Mouse (Mus musculus): ENCODE measurements around the gene Scgb3a1. TPM values are rescaled to one million over a fixed set of nuclear protein-coding genes. Genes with fewer than 3 reads are reported as not detected.

The Scgb3a1 gene
- polyA plus RNA-seq, 1 experiment = 19.7 TPM

- TF ChIP-seq POLR2A (IDR thresholded peaks at IDR 0.05; ENCODE audit: low read depth, low read length) = no peak
- TF ChIP-seq CTCF (IDR thresholded peaks at IDR 0.05; ENCODE audit: extremely low read depth, insufficient read length, insufficient replicate concordance, low read depth, low read length) = no peak
- Histone ChIP-seq H3K4me3 (ENCODE audit: low read depth, low read length) (no peak overlapping the region), H3K27ac (ENCODE audit: insufficient read depth, low read depth, low read length) (no peak overlapping the region), H3K36me3 (ENCODE audit: control insufficient read depth, insufficient read depth, low read length) (peaks cover 18% of the 10 kb centered on the region), H3K4me1 (ENCODE audit: control insufficient read depth, insufficient read depth, insufficient read length, low read length) (peaks cover 6% of the 10 kb centered on the region; the same call in 1 of the 2 replicates), H3K27me3 (ENCODE audit: control insufficient read depth, insufficient read depth, low read length) (no peaks in the 10 kb centered on the region)
- 67% methylated on average over 8 of the region's 8 CpGs for WGBS
These were observed 41.4 kb downstream of the Scgb3a1 start for GRCm38 (mm10) chr11:49704804-49705203.

- Histone ChIP-seq H3K27ac (ENCODE audit: insufficient read depth, low read depth, low read length) (no peak overlapping the region), H3K27me3 (ENCODE audit: control insufficient read depth, insufficient read depth, low read length) (no peaks in the 10 kb centered on the region), H3K4me1 (ENCODE audit: control insufficient read depth, insufficient read depth, insufficient read length, low read length) (peaks cover 6% of the 10 kb centered on the region; the same call in 1 of the 2 replicates), H3K4me3 (ENCODE audit: low read depth, low read length) (no peak overlapping the region), H3K36me3 (ENCODE audit: control insufficient read depth, insufficient read depth, low read length) (peaks cover 6% of the 10 kb centered on the region)
- no peak for TF ChIP-seq CTCF (IDR thresholded peaks at IDR 0.05; ENCODE audit: extremely low read depth, insufficient read length, insufficient replicate concordance, low read depth, low read length)
- TF ChIP-seq POLR2A (IDR thresholded peaks at IDR 0.05; ENCODE audit: low read depth, low read length) = no peak
- WGBS = 53% methylated on average over 2 of the region's 2 CpGs
These were observed 44.4 kb downstream of the Scgb3a1 start for GRCm38 (mm10) chr11:49707834-49708233.

- no peak overlapping the region for H3K27ac ChIP-seq (ENCODE audit: insufficient read depth, low read depth, low read length)
- TF ChIP-seq POLR2A (IDR thresholded peaks at IDR 0.05; ENCODE audit: low read depth, low read length) (no peak), CTCF (IDR thresholded peaks at IDR 0.05; ENCODE audit: extremely low read depth, insufficient read length, insufficient replicate concordance, low read depth, low read length) (no peak)
- H3K4me1 ChIP-seq (ENCODE audit: control insufficient read depth, insufficient read depth, insufficient read length, low read length) = peaks cover 6% of the 10 kb centered on the region; the same call in 1 of the 2 replicates
- no peak overlapping the region for H3K4me3 ChIP-seq (ENCODE audit: low read depth, low read length)
- H3K27me3 ChIP-seq (ENCODE audit: control insufficient read depth, insufficient read depth, low read length) = no peaks in the 10 kb centered on the region
- H3K36me3 ChIP-seq (ENCODE audit: control insufficient read depth, insufficient read depth, low read length) = 0 out of 2 replicates have a peak, but pooled peaks cover 2% of the 10 kb centered on the region
- 23% methylated on average over 2 of the region's 2 CpGs for WGBS
These were observed 47.3 kb downstream of the Scgb3a1 start for GRCm38 (mm10) chr11:49710664-49711063.

- Histone ChIP-seq H3K36me3 (ENCODE audit: control insufficient read depth, insufficient read depth, low read length) (no peaks in the 10 kb centered on the region), H3K27ac (ENCODE audit: insufficient read depth, low read depth, low read length) (peak overlapping the region; percentile 59), H3K27me3 (ENCODE audit: control insufficient read depth, insufficient read depth, low read length) (no peaks in the 10 kb centered on the region), H3K4me1 (ENCODE audit: control insufficient read depth, insufficient read depth, insufficient read length, low read length) (peaks cover 6% of the 10 kb centered on the region; the same call in 1 of the 2 replicates), H3K4me3 (ENCODE audit: low read depth, low read length) (peak overlapping the region; percentile 93)
- under 1% methylated on average over 61 of the region's 70 CpGs for WGBS
- no peak for TF ChIP-seq CTCF (IDR thresholded peaks at IDR 0.05; ENCODE audit: extremely low read depth, insufficient read length, insufficient replicate concordance, low read depth, low read length)
- no peak for TF ChIP-seq POLR2A (IDR thresholded peaks at IDR 0.05; ENCODE audit: low read depth, low read length)
These were observed 48.7 kb downstream of the Scgb3a1 start for GRCm38 (mm10) chr11:49711981-49712554.

- H3K27me3 ChIP-seq (ENCODE audit: control insufficient read depth, insufficient read depth, low read length) = no peaks in the 10 kb centered on the region
- H3K27ac ChIP-seq (ENCODE audit: insufficient read depth, low read depth, low read length) = peak within 1 kb of the TSS; percentile 78
- 1% methylated on average over 64 of the region's 65 CpGs for WGBS
- no peaks in the 10 kb centered on the region for H3K36me3 ChIP-seq (ENCODE audit: control insufficient read depth, insufficient read depth, low read length)
- peak within 1 kb of the TSS; percentile 93 for H3K4me3 ChIP-seq (ENCODE audit: low read depth, low read length)
- peaks cover 6% of the 10 kb centered on the region; the same call in 1 of the 2 replicates for H3K4me1 ChIP-seq (ENCODE audit: control insufficient read depth, insufficient read depth, insufficient read length, low read length)
- TF ChIP-seq CTCF (IDR thresholded peaks at IDR 0.05; ENCODE audit: extremely low read depth, insufficient read length, insufficient replicate concordance, low read depth, low read length) (no peak), POLR2A (IDR thresholded peaks at IDR 0.05; ENCODE audit: low read depth, low read length) (peak; percentile 54)
These were observed 49.3 kb downstream of the Scgb3a1 start, which contains the start of gene Cnot6 for GRCm38 (mm10) chr11:49712555-49713335. Cnot6 (minus strand) TSS chr11:49712723.

- H3K27me3 ChIP-seq (ENCODE audit: control insufficient read depth, insufficient read depth, low read length) = no peaks in the 10 kb centered on the region
- TF ChIP-seq CTCF (IDR thresholded peaks at IDR 0.05; ENCODE audit: extremely low read depth, insufficient read length, insufficient replicate concordance, low read depth, low read length) (no peak), POLR2A (IDR thresholded peaks at IDR 0.05; ENCODE audit: low read depth, low read length) (no peak)
- peak overlapping the region; percentile 55 for H3K27ac ChIP-seq (ENCODE audit: insufficient read depth, low read depth, low read length)
- H3K4me3 ChIP-seq (ENCODE audit: low read depth, low read length) = peak overlapping the region; percentile 29
- H3K36me3 ChIP-seq (ENCODE audit: control insufficient read depth, insufficient read depth, low read length) = no peaks in the 10 kb centered on the region
- H3K4me1 ChIP-seq (ENCODE audit: control insufficient read depth, insufficient read depth, insufficient read length, low read length) = peaks cover 6% of the 10 kb centered on the region; the same call in 1 of the 2 replicates
- WGBS = 23% methylated on average over 20 of the region's 20 CpGs
These were observed 50.2 kb downstream of the Scgb3a1 start for GRCm38 (mm10) chr11:49713336-49714334.

Other genes with a start within 250 kb of the Scgb3a1 start
- not detected in 2 replicates for gene Olfr1389, start 240.5 kb upstream of the Scgb3a1 start, polyA plus RNA-seq (2012; rRNA removed)
- gene Olfr1388, start 227.0 kb upstream of the Scgb3a1 start, polyA plus RNA-seq (2012; rRNA removed) = 0.19 and 0.27 TPM in 2 replicates
- not detected in 2 replicates for gene Olfr1387, start 208.3 kb upstream of the Scgb3a1 start, polyA plus RNA-seq (2012; rRNA removed)
- not detected in 2 replicates for gene Olfr1386, start 198.6 kb upstream of the Scgb3a1 start, polyA plus RNA-seq (2012; rRNA removed)
- not detected in 2 replicates for gene Olfr1385, start 174.5 kb upstream of the Scgb3a1 start, polyA plus RNA-seq (2012; rRNA removed)
- not detected in 2 replicates for gene Olfr1384, start 156.9 kb upstream of the Scgb3a1 start, polyA plus RNA-seq (2012; rRNA removed)
- not detected in 2 replicates for gene Olfr1383, start 144.0 kb upstream of the Scgb3a1 start, polyA plus RNA-seq (2012; rRNA removed)
- gene Olfr1382, start 135.4 kb upstream of the Scgb3a1 start, polyA plus RNA-seq (2012; rRNA removed) = not detected in 2 replicates
- gene Olfr1381, start 120.2 kb upstream of the Scgb3a1 start, polyA plus RNA-seq (2012; rRNA removed) = not detected in 2 replicates
- gene Olfr1380, start 106.7 kb upstream of the Scgb3a1 start, polyA plus RNA-seq (2012; rRNA removed) = not detected in 2 replicates
- gene Flt4, start 54.3 kb upstream of the Scgb3a1 start, polyA plus RNA-seq (2012; rRNA removed) = 3.2 and 8.6 TPM in 2 replicates
- gene Cnot6, start 49.1 kb downstream of the Scgb3a1 start, polyA plus RNA-seq (2012; rRNA removed) = 2.7 and 5.1 TPM in 2 replicates
- gene Gfpt2, start 130.6 kb downstream of the Scgb3a1 start, polyA plus RNA-seq (2012; rRNA removed) = 0.48 and 0.71 TPM in 2 replicates
- gene Mapk9, start 183.1 kb downstream of the Scgb3a1 start, polyA plus RNA-seq (2012; rRNA removed) = 4.4 and 6.4 TPM in 2 replicates
- 0.37 and 0.52 TPM in 2 replicates for gene Rasgef1c, start 238.2 kb downstream of the Scgb3a1 start, polyA plus RNA-seq (2012; rRNA removed)